Comparison of ENCODE assay signal across 23 mouse cellular contexts in genomic region chr2:24910481-24910880, GRCm38 (mm10). TPM values are rescaled to one million over a fixed set of nuclear protein-coding genes. Genes with fewer than 3 reads are reported as not detected.
A peak's percentile ranks its signal among the peaks of the same experiment; 100 is the strongest.
DNase-seq lines count a peak whose midpoint lies in the region; ATAC-seq and TF ChIP-seq lines count a peak whose summit lies in the region.
"Had no signal": no experiment of that assay in that cellular context is flagged by ENCODE, and none has a peak within 500 bp of the region (broad histone marks: within the 10 kb centered on the region; RNA-seq: fewer than 3 reads in every experiment).

No protein-coding gene starts in this region.

- ATAC-seq in monocyte, adult 5-6 weeks (replicated peaks; ENCODE audit: insufficient number of reproducible peaks, low FRiP score, low TSS enrichment, poor library complexity, severe bottlenecking): peak; percentile 71
- ATAC-seq: forebrain, embryonic 16.5 days; hindbrain, postnatal 0 days; intestine, embryonic 16.5 days had no signal

- peaks cover 0 to 20% of the 10 kb centered on the region in 2 experiments for H3K36me3 ChIP-seq in CH12.LX (replicated peaks in 1 of 2; ENCODE audit: control insufficient read depth in 1 of 2, insufficient read depth in 1 of 2, low read length in 1 of 2)
- H3K36me3 ChIP-seq: liver, embryonic 15.5 days had no signal

- H3K27ac ChIP-seq in CH12.LX (ENCODE audit: insufficient read depth, low read depth): no peak overlapping the region
- H3K27ac ChIP-seq: forebrain, embryonic 10.5 days; heart, embryonic 10.5 days; hindbrain, postnatal 0 days; limb, embryonic 10.5 days; liver, embryonic 15.5 days; lung, embryonic 15.5 days; midbrain, embryonic 12.5 days; stomach, embryonic 15.5 days had no signal

- no peak for TF ChIP-seq EP300 in CH12.LX (IDR thresholded peaks at IDR 0.05; ENCODE audit: low read length)

- no peaks in the 10 kb centered on the region for H3K9me3 ChIP-seq in CH12.LX (replicated peaks; ENCODE audit: low read length)
- H3K9me3 ChIP-seq: forebrain, embryonic 10.5 days; heart, embryonic 10.5 days; limb, embryonic 10.5 days; liver, embryonic 15.5 days; lung, embryonic 15.5 days; midbrain, embryonic 12.5 days; stomach, embryonic 15.5 days had no signal

- H3K9ac ChIP-seq in CH12.LX (ENCODE audit: insufficient read depth, low read depth): no peak overlapping the region
- H3K9ac ChIP-seq: liver, embryonic 15.5 days; lung, embryonic 15.5 days; midbrain, embryonic 12.5 days; stomach, embryonic 15.5 days had no signal

- H3K79me2 ChIP-seq in CH12.LX (replicated peaks; ENCODE audit: control insufficient read depth, extremely low read depth, insufficient read depth, poor library complexity, severe bottlenecking): peaks cover 21% of the 10 kb centered on the region

- peak; percentile 63 for DNase-seq in 416B (ENCODE audit: low read depth)
- DNase-seq in CH12.LX (ENCODE audit: extremely low read depth): peak; percentile 56
- DNase-seq in ZHBTc4 (ENCODE audit: low read depth, low spot score): peak; percentile 51
- no peak for DNase-seq in lung, postnatal 10 days
- DNase-seq in embryo, embryonic 10 days (ENCODE audit: low spot score): no peak
- no peak for DNase-seq in thymus, postnatal 25 days
- DNase-seq: adrenal gland, postnatal 14 days; cerebellum, adult 9-10 months; kidney, adult 9 months; kidney, postnatal 14 days; liver; thymus, postnatal 4 days had no signal

- no peak overlapping the region for H3K4me2 ChIP-seq in CH12.LX (ENCODE audit: insufficient read depth, low read depth, poor library complexity, severe bottlenecking)
- H3K4me2 ChIP-seq: liver, embryonic 15.5 days; lung, embryonic 15.5 days; midbrain, embryonic 12.5 days; stomach, embryonic 15.5 days had no signal

- in situ Hi-C loops in CH12.LX (cut with MboI; ENCODE audit: low pct_ligation_motif_present, low pct_unique_long_range_greater_than_20kb, low sequenced_read_pairs): no loop called here

- H3K27me3 ChIP-seq in CH12.LX (replicated peaks): no peaks in the 10 kb centered on the region
- H3K27me3 ChIP-seq: liver, embryonic 15.5 days; lung, embryonic 15.5 days; midbrain, embryonic 12.5 days; stomach, embryonic 15.5 days had no signal

- peaks cover 0 to 36% of the 10 kb centered on the region in 2 experiments; a peak in 2 of 4 replicates for H3K4me1 ChIP-seq in CH12.LX (ENCODE audit: control insufficient read depth in 1 of 2, insufficient read depth in 2 of 2)
- H3K4me1 ChIP-seq: limb, embryonic 10.5 days had no signal

- H3K4me3 ChIP-seq in CH12.LX (replicated peaks in 1 of 3; ENCODE audit: low read depth in 2 of 3, low read length in 2 of 3, poor library complexity in 1 of 3): no peak overlapping the region
- H3K4me3 ChIP-seq: forebrain, embryonic 10.5 days; heart, embryonic 10.5 days; limb, embryonic 10.5 days; liver, embryonic 15.5 days; lung, embryonic 15.5 days; midbrain, embryonic 12.5 days; stomach, embryonic 15.5 days had no signal

- TF ChIP-seq POLR2A in CH12.LX (IDR thresholded peaks at IDR 0.05; ENCODE audit: low read depth, low read length): no peak

- dilution Hi-C loops in CH12.LX (cut with MboI; ENCODE audit: extremely low pct_ligation_motif_present, extremely low pct_unique_long_range_greater_than_20kb, low sequenced_read_pairs): no loop called here

- no peak for TF ChIP-seq RAD21 in CH12.LX (IDR thresholded peaks at IDR 0.05; ENCODE audit: low read depth, low read length)

- TF ChIP-seq CTCF in CH12.LX (conservative IDR thresholded peaks at IDR 0.05 in 1 of 2, IDR thresholded peaks at IDR 0.05 in 1 of 2; ENCODE audit: low read depth in 2 of 2, low read length in 2 of 2): no peak

TF ChIP-seq in CH12.LX, 34 proteins besides CTCF, POLR2A, EP300 and RAD21:
- TF ChIP-seq GABPA (IDR thresholded peaks at IDR 0.05; ENCODE audit: insufficient replicate concordance, low read depth, low read length): no peak
- no peak for TF ChIP-seq E2F4 (IDR thresholded peaks at IDR 0.05; ENCODE audit: insufficient replicate concordance, low read depth, low read length)
- no peak for TF ChIP-seq SMC3 (IDR thresholded peaks at IDR 0.05; ENCODE audit: low read depth, low read length)
- TF ChIP-seq JUN (IDR thresholded peaks at IDR 0.05; ENCODE audit: insufficient read depth, low read depth, low read length): no peak
- TF ChIP-seq NRF1 (IDR thresholded peaks at IDR 0.05; ENCODE audit: low read depth, low read length): no peak

RNA-seq across cellular contexts. Expression of gene Ehmt1, which starts 8.9 kb away (rescaled TPM):
- total RNA-seq in CH12.LX (2012; rRNA removed) (27.2 and 30.4 TPM in 2 replicates), CH12.LX (2014; rRNA removed) (21.4 and 25.5 TPM in 2 replicates)
- polyA plus RNA-seq in CH12.LX (2012; ENCODE audit: insufficient read length, low read depth): 30.7 and 33.4 TPM in 2 replicates
- 41.3 to 96.6 TPM (median 44.9 TPM) in 3 replicates for total RNA-seq in monocyte, adult 5-6 weeks (2017)

RNA-seq across cellular contexts. Expression of gene Arrdc1, which starts 24.6 kb away (rescaled TPM):
- total RNA-seq in CH12.LX (2012; rRNA removed): 25.9 and 31.5 TPM in 2 replicates
- 23.2 and 24.6 TPM in 2 replicates for total RNA-seq in CH12.LX (2014; rRNA removed)
- 27.7 and 32.8 TPM in 2 replicates for polyA plus RNA-seq in CH12.LX (2012; ENCODE audit: insufficient read length, low read depth)
- total RNA-seq in monocyte, adult 5-6 weeks (2017): 101 to 175 TPM (median 138 TPM) in 3 replicates

RNA-seq across cellular contexts. Expression of gene Zmynd19, which starts 39.1 kb away (rescaled TPM):
- 40.9 and 49.7 TPM in 2 replicates for total RNA-seq in CH12.LX (2012; rRNA removed)
- total RNA-seq in CH12.LX (2014; rRNA removed): 41.6 and 44.6 TPM in 2 replicates
- polyA plus RNA-seq in CH12.LX (2012; ENCODE audit: insufficient read length, low read depth): 70.2 and 90.9 TPM in 2 replicates
- total RNA-seq in monocyte, adult 5-6 weeks (2017): 3.3 to 10.5 TPM (median 7.3 TPM) in 3 replicates

RNA-seq across cellular contexts. Expression of gene Dph7, which starts 51.7 kb away (rescaled TPM):
- total RNA-seq in CH12.LX (2012; rRNA removed) (24.1 and 24.6 TPM in 2 replicates), CH12.LX (2014; rRNA removed) (23.4 and 25.4 TPM in 2 replicates)
- 24.7 and 26.1 TPM in 2 replicates for polyA plus RNA-seq in CH12.LX (2012; ENCODE audit: insufficient read length, low read depth)
- 8.6 to 12.9 TPM (median 12.2 TPM) in 3 replicates for total RNA-seq in monocyte, adult 5-6 weeks (2017)

Comparison
In these comparisons a context has a peak if more than half of its experiments do, and no peak if none do; other contexts are left out.
1. DNase-seq: peak in 416B (single experiment), CH12.LX (single experiment) and ZHBTc4 (single experiment); none in lung, postnatal 10 days (single experiment), embryo, embryonic 10 days (single experiment) and thymus, postnatal 25 days (single experiment).